Mouse (Mus musculus): ENCODE data around the gene Fn3krp.

The Fn3krp gene

GRCm38 (mm10) chr11:121442076-121442475 is 20.9 kb downstream of the Fn3krp start:
- no peak for DNase-seq (ENCODE audit: low spot score)

- no peak for DNase-seq (ENCODE audit: low spot score)
Observed at GRCm38 (mm10) chr11:121451216-121451726, 30.1 kb downstream of the Fn3krp start.

- peak; percentile 98 for DNase-seq (ENCODE audit: low spot score)
Observed at GRCm38 (mm10) chr11:121451753-121452635, 30.8 kb downstream of the Fn3krp start, which contains the start of gene Tbcd. Gene Tbcd, plus strand, starts transcription at chr11:121451949.

- DNase-seq (ENCODE audit: low spot score) = no peak
Observed at GRCm38 (mm10) chr11:121457874-121458273, 36.7 kb downstream of the Fn3krp start.

- DNase-seq (ENCODE audit: low spot score) = no peak
Observed at GRCm38 (mm10) chr11:121467408-121467807, 46.2 kb downstream of the Fn3krp start.

- DNase-seq (ENCODE audit: low spot score) = no peak
Observed at GRCm38 (mm10) chr11:121474831-121475230, 53.6 kb downstream of the Fn3krp start.

GRCm38 (mm10) chr11:121475699-121476415 is 54.7 kb downstream of the Fn3krp start:
- DNase-seq (ENCODE audit: low spot score) = peak; percentile 90

- DNase-seq (ENCODE audit: low spot score) = no peak
Observed at GRCm38 (mm10) chr11:121479476-121480203, 58.4 kb downstream of the Fn3krp start.

All from adipocyte (in vitro differentiated cells).